Mouse (Mus musculus) lung, postnatal 25 days (tissue): ENCODE measurements at regions not wholly inside any gene's neighbourhood (a gene's known extent, or its start where the extent isn't known, plus 50 kb on each side); places are given as distances from the start of the nearest gene placed in this dataset.
"Not testable (repeated sequence)": the region's sequence is repeated elsewhere in the genome, so short reads cannot be mapped to it uniquely, and the experiment has no call there.

ENCODE experiments used
- DNase-seq: peaks from one replicate; pipeline ENCODE4 v3.0.0; 2022; ENCODE audit warnings: low spot score

DNA sequence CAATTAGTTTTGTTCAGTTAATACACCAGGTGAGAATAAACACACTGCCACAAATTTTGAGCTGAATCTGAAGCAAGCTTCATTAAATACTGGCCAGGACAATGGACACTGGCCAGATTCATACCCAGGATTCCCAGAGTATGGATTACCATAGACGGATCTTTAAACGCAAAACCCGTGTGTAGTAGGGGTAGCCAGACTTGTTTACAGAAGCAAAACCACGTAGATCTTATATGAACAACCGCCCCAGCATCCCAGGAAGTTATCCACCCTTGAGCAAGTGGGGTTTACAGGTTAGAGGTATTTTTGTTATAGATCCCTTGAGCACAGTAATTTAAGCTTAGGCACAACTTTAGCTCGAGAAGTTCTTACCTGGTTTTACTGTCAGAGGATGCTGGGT is 71.1 kb upstream of the Ezr start:
- no peak for DNase-seq

DNA sequence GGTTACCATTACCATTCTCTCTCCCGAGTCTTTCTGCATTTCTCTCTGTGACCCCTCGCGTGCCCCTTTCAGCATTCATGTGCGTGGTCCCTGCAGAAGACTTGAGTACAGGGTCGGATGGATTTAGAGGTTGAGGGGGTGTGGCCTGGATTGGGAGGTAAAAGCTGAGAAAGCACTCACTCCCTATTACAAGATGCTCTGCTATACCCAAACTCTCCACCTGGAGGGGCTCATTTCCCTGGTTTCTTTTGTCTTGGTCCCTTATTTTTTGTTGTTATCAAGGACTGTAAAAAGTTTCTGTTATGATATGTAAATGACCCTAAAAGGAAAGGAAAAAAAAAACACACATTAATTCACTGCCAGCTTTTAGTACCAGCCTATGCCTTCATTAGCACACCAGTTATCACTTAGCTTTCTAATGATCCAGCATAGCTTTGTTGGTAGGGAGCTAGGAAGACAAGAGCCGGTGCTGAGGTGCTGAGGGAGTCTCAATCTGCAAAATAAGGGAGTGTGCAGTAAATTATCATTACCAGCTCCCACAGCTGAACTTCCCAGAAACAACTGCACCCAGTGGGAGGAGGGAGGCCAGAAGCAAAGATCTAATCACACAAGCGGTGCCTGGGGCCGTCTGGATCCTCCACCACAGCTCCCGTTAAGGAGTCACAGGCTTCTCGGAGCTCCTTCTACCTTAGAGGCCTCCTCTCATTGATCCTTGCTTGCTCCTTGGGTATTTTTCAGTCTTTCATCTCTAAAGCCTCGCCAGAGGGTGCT is 69.8 kb upstream of the Ezr start:
- DNase-seq = peak; percentile 37

DNA sequence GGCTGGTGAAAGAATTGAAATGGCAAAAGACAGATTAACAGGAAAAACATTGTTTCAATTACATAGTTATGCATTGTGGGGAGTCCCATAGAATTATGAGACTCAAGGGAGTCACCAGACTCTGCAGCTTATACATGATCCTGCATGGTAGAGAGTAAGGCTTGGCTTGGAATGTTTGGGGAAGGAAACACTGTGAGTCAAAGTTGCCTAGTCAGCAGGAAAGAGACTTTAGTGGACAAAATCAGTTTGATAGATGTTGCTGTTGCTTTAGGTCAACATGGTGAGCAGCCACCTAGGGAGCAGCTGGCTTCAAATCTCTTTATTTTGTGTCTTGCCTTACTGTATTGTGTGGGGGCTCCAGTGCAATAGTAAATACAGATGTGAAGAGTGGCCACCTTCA is 67.9 kb upstream of the Ezr start:
- no peak for DNase-seq

DNA sequence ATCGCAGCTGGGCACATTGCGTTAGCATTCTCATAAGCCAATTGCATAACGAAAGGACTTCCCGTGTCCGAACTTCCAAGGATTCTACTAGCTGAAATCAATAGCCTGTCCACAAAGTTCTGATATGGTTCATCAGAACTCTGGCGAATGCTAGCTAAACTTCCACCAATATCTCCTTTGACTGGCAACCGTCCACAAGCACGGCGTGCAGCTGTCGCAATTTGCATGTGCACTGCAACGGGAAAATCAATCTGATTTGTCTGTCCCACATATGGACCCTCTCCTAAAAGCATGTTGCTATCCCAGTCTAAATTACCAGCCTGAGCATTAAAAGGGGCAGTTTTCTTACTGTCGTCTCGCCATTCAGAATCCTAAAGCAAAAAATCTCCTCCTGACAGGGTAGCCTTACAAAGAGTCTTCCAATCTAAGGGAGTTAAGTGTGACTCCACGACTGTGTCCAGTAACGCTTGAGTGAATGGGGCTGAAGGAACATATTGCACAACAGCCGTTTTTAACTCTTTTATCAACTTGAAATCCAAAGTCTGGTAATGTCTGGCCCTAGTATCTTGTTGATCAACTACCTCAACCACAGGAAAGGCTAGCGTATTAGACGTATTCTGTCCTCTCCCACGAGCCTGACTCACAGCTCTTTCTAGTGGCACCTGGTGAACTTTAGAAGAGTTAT is 59.3 kb upstream of the Ezr start:
- DNase-seq = not testable (repeated sequence)

DNA sequence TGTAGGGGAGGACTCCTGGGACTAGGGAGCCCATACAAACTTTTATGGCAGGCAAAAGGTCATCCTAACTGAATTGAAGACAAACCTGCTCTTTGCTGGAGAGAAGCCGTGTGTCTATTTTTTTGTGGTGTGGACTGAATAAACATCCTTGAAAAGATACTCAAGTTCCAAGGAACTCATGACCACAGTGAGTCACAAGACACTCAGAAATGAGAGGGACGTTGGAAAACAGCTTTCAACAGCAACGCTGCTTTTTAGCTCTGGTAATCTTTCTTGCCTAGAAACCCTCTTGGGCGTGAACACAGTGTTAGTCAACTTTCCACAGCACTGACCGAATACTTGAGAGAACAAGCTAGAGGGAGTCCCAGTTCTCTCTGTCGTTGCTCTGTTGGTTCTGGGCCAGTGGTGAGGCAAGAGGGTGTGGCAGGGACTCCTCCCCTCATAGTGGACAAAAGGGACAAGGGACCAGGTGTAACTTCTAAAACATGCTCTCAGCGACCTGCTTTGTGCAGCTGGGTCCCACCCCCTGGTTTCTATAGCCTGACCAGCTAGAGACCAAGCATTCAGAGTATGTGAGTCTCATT is 52.8 kb upstream of the Ezr start:
- peak; percentile 88 for DNase-seq
